Mouse (Mus musculus) left cerebral cortex, adult 11 months (tissue): ENCODE data around the gene Spin2g.
"Not testable (repeated sequence)": the region's sequence is repeated elsewhere in the genome, so short reads cannot be mapped to it uniquely, and the experiment has no call there.

Source experiments
- DNase-seq: peaks from one replicate; pipeline ENCODE4 v3.0.0; 2022; ENCODE audit warnings: low spot score

Gene Spin2g

DNA sequence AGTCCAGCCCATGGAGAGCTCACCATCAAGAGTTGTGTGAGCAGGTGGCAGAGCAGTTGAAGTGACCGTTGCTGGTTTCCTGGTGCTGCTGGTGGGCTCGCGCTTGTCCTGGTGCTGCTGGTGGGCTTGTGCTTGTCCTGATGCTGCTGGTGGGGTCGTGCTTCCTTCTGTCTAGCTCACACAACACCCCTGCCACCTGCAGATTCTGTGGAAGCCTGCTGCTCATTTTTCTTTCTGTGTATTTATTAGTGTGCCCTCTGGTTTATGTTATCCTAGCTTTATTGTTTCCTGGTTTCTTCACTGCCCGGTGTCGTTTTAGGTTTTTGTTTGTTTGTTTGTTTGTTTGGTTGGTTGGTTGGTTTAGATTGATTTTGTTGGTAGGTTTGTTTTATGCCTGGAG lies at the start of gene Spin2g:
Spin2g (minus strand) TSS at position 101 of the 400 bp plus-strand sequence.
- not testable (repeated sequence) for DNase-seq
